Mouse (Mus musculus): ENCODE measurements at regions not wholly inside any gene's neighbourhood (a gene's known extent, or its start where the extent isn't known, plus 50 kb on each side); places are given as distances from the start of the nearest gene placed in this dataset.

DNA sequence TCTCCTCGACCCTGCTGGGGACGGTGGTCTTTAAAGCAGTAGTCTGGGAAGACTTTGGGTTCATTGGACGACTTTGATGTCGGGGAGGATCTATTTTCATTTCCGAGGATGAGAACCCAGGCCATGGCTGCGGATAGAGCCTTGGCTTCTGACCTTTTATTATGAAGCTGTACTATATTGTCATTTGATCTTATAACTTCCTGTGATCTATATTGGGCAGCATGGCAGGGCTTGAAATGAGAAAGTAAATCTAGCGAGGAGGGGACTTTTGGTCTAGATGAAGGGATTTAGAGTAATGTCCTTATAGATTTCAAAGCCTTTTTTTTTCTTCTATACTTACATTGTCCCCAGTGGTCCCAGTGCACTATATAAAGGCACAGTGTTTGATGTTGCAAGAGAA lies 172.8 kb upstream of the Stt3b start:
- no peak for DNase-seq (ENCODE audit: low spot score)

DNA sequence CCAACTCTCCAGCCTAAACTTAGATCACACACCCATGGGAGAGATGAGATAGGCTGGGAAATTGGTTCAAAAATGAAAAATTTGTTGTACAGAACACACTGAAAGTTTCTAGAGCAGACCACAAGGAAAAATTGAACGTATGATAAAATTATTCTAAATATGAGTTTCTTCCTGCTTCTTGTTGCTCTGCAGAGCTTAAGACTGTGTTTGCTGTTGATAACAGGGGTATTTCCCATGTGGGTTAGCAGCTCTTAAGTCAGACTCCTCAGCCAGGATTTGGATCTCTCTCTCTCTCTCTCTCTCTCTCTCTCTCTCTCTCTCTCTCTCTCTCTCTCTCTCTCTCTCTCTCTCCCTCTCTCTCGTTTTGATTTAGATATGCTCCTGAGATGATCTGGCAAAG lies 173.5 kb upstream of the Stt3b start:
- DNase-seq (ENCODE audit: low spot score), result no peak

DNA sequence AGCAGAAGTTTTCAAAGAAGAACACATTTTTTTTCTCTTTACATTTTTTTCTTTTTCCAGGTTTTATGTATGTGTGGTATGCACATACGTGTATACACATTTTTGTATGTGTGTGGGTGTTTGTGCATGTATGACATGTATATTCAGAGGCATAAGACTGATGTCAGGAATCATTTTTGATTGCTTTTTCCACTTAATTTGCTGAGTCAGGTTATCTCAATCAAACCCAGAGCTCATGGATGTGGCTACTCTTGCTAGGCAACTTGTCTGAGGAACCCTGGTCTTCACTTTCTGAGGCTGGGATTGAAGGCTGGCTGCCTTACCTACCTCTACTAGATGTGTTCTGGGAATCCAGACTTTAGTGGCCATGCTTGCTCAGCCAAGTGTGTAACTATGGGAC lies 174.2 kb upstream of the Stt3b start:
- DNase-seq (ENCODE audit: low spot score), result no peak

DNA sequence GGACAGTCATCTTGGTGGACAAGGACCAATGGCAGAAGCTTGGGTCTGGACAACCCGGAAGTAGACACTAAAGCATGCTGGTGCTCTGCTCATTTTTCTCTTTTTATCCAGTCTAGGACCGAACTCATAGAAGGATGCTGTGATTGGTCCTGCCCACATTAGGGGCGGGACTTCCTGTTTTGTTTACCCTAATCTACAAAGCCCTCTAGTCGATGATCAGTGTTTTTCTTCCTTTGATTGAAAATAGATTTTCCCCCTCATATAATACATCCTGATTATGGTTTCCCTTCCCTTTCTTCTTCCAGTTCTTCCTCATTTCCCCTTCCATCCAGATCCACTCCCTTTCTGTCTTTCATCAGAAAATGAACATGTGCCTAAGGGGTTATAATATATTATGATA lies 175.0 kb upstream of the Stt3b start:
- DNase-seq (ENCODE audit: low spot score), result no peak

DNA sequence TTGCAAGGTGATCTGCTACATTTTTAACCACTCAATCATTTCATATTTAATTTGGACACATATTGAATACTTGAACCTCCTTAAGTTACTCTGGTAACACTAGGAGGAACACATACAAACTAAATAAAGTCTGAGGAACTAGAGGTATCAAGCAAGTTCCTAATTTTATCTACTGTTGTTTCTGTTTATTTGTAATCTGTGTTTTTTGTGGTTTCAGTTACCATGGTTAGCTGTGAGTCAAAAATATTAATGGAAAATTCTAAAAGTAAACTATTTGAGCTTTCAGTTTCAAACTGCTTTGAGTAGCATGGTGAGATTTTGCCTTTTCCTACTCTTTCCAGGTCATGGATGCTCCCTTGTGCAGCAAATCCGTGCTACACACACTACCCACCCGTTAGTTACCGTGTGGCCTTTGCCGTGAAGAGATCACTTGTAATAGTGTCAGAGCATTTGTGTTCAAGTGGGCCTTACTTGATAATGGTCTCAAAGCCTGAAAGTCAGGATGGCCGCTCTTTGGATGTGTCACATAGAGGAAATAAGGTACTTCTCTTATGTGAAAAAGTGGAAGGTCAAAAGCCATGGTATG lies 177.0 kb upstream of the Stt3b start:
- DNase-seq (ENCODE audit: low spot score), result no peak

DNA sequence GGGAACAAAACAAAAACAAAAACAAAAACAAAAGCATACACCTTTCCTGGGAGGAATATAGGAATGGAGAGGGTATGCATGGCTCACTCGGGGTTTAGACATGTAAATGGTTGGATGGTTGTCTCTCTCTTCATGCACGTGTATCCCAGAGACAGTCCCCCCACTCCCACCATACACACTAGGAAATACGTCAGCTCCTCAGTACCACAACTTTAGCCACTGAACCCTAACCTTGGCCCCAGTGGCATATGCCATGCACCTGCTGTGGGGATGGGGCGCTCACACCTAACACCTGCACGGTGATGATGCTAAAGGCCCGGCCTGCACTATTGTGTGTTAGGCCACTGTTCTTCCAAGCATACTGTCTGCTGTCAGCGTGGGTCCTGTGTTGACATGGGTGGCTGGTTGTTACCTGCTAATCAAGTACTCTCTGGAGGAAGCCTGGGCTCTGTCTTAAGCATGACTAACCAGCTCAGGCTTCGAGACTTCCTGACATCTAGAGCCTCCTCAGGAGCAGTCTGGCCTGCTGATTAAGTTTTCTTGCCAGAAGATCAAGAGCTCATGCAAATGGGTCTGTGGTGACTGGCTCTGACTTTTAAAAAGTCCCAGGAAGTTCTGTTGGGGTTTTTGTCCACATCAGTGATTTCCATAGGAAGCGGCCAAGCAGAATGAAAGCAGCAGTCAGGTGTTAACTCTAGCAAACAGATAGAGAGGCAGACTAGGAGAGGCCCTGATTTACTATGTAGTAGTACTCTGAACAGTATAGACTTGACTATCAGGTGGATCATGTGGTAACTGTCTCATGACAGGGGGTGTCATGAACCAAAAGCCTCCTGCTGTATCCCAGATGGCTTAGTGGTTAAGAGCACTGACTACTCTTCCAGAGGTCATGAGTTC lies 178.9 kb upstream of the Stt3b start:
- DNase-seq (ENCODE audit: low spot score), result no peak

DNA sequence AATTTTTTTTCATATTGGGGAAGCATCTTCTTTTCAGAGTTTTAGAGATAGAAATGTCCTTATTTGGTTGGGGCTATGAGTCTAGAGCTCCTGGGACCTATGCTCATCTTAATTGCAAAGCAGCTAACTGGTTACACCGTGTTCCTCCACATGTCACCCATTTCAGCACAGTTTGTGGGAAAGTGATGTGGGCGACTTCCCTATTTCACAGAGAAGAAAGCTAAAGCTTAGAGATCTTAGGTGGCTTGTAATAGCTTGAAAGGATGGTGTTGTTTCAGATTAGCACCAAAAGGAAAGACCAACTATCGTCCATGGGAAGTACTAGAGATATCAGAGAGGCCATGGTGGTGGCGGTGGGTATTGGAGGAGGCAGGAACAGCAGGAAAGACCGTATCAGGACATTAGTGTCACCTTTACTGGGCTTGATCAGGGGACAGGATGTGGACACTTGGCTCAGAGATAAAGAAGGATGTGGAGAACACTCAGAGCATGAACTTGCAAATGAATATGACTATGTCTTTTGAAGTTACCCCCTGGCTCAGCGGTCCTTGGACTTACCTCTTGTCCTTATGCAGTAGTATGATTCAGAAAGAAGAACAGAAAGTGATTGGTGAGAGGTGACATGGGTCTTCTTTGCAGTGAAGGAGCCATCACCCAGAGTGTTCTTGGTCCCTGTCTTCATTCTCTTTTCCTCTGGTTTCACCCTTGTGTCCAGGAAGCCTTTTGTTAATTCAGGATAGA lies 182.4 kb upstream of the Stt3b start:
- no peak for DNase-seq (ENCODE audit: low spot score)

DNA sequence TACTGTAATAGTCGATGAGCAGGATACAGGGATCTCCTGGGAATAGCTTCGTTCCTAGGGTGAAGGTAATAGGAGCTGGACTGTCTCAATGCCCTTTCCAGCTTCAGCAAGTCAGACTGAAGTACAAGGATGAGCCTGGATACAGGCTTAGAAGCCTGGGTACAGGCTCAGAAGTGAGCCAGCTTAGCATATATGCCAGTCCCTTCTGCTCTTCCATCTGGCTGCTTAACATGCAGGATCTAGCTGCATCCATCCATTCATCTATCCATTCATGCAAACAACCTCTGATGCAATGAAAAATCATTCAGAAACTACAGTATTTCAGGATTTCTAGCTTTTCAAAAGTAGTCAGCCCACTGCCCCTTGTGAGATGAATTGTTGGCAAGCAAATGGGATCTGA lies 183.5 kb upstream of the Stt3b start:
- DNase-seq (ENCODE audit: low spot score), result no peak

DNA sequence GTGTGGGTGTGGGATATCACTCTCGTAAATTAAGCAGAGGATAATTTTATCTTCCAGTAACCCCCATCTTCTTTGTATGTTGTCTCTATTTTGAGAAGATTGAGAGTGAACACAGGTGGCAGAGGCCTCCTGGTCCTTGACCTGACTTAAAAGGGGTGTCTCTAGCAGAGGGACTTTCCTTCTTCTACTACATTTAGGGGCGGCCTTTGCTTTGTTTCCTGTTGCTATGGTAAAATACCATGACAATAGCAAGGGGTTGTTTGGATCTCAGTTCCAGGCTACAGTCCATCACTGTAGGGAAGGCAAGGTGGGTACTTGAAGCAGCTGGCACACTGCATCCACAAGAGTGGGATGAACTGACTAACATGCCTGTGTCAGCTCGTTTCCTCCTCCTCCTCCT lies 189.3 kb upstream of the Stt3b start:
- no peak for DNase-seq (ENCODE audit: low spot score)

DNA sequence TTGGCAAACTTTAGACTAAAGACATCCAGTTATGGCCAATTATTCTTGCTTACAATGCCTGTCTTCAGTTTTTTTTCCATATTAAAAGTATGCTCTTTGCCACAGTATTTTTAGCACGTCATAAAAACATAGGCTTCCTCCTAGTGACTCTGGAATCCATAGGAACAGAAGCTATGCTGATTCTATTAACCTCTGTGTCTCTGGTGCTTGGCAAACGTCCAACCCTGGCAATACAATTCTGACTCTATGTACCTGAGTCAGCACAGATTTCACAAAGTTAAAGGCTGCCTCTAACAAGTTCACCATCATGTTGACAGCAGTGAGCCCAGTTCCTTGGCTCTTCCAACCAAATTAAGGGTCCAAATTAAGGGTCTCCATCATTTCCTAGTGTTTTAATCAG lies 194.6 kb upstream of the Stt3b start:
- DNase-seq (ENCODE audit: low spot score), result no peak

DNA sequence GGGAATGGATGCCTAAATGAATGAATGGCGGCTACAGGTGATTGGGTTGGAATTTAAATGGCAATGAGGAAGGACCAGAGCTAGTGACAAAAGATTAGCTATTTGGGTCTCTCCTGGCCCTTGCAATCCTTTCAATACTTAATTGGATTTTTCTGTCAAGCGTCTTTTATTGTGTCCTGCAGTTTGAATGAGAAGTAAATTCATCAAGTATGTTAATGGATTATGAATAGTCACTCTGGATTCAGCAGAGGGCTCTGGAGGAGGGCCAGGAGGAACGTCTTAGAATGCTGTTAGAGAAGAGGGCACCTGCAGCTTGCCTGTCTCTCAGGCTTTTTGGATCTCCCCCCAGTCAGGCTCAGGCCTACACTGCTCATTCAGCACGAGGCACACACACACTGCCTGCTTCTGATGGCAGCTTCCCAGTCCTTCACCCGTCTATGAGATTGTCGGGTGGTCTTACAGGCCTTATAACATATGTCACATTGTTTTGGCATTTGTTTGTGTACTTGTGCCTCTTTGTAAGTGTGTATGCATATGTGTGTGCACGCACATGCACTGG lies 197.0 kb upstream of the Stt3b start:
- no peak for DNase-seq (ENCODE audit: low spot score)

DNA sequence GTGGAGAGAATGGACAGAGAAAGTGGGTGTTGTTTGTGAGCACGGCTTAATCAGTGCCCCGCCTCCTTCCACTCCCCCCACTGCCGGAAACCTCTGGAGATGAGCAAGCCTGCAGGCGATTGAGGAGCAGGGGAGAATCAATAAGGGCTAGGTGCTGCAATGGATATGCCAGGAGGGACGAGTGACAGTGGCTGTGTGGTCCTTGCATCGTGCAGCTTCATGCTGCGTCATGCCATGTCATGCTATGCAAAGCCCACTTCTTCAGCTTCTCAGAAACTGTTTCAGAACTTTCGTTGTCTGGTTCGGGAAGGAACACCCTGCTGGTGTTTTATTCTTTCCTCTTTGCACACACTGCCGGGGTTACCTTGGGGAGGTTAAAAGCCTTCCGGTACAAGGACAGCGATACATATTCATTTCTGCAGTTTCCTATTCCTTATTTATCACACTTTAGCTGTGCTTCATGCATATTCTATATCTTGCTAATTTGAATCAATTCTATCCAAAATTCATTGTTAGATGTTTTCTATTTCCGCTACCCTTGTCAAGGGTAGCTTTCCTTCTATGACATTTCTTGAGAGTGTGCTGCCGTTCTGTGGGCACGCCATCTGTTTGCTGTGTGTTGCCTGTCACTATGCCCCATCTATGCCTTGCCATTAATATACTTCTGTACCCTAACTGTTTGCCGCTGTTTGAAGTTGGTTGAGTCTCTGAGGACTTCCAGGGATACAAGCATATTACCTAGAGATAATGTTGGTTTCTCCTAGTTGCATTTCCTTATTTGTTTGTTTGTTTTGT lies 202.8 kb upstream of the Stt3b start:
- DNase-seq (ENCODE audit: low spot score), result no peak

DNA sequence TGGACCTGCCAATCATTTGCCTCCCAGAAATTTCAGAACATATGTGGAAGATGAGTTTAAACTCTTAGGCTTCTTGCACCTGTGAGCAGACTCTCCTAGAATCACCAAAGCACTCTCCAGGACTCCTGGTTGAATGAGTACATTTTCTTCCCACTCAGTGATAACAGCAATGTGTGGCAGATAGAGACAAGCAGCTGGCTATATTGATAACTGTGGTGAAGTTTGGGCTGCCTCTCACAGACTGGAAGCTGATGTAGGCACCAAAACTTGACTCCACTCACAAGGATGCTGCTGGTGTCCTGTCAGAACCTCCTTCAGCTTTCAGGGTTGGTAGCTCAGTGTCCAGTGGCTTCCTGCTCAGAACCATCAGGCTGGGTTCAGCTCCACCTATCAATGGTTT lies 207.7 kb upstream of the Stt3b start:
- no peak for DNase-seq (ENCODE audit: low spot score)

DNA sequence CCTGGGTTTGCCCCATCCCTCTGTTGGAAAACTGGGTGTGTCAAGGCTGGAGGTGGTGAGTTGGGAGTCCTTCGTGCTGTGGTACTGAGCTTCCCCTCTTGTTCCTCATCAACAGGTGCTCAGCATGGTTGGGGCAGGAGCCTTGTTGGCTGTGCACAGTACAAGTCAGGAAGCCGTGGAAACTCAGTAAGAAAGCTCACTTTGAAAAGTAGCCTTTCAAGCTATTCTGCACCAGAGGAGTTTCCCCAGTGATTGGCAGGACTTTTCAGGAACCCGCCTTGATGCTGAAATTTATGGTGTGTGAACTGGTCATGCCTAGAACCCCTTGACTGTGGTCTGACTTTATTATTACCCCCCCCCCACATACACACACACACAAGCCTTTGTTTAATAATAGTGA lies 213.9 kb upstream of the Stt3b start:
- no peak for DNase-seq (ENCODE audit: low spot score)

DNA sequence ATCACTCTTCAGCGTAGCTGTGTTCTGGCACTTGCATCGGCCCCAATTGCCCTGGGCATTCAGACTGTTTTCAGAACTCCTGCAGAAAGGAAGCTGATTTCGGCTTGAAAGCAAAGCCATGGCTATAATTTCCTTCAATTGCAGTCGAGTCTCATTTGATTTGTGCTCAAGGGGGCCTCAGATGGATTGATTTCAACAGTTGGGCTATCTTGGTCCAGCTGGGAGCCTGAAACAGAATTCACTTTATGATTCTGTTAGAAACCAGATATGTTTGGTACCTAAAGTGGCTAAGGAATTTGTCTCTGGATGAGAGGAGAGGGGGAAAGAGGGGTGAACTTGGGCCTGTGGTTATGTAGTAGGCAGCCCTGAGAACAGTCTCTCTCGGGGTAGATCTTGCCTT lies 214.4 kb upstream of the Stt3b start:
- no peak for DNase-seq (ENCODE audit: low spot score)

DNA sequence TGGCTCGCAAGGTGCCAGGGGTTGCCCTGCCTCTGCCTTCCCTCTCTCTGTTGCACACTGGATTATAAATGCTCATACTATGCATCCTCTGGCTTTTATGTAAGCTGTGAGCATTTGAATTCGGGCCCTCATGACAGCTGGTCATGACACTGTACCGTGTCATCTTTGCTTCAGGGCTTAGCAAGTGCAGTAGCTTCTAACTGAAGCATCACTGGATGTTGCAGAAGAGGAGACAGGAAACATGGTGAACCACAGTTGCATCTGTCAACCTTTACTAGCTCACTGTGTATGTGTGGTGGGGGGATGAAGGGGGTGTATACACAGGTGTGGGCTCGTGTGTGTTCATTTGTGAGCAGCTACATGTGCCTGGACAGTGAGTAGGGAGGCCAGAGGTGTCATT lies 216.1 kb upstream of the Stt3b start:
- DNase-seq (ENCODE audit: low spot score), result no peak

DNA sequence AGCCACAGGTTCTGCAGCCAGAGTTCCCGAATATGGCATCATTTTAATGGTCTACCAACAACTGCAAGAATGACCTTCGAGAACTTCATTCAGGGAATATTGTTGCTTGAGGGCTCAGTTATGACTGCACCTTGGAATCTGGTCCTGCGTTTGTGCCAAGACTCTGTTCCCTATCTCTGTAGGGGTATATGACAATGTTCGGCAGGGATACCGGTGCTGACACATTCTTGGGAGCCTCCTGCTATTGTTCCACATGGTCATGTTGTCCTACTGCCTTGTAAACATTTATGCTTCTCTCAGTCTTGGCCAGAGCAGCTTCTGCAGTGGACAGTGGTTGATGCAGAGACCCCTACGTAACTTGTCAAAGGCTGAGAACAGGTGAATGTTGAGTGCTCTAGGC lies 216.8 kb upstream of the Stt3b start:
- DNase-seq (ENCODE audit: low spot score), result no peak

DNA sequence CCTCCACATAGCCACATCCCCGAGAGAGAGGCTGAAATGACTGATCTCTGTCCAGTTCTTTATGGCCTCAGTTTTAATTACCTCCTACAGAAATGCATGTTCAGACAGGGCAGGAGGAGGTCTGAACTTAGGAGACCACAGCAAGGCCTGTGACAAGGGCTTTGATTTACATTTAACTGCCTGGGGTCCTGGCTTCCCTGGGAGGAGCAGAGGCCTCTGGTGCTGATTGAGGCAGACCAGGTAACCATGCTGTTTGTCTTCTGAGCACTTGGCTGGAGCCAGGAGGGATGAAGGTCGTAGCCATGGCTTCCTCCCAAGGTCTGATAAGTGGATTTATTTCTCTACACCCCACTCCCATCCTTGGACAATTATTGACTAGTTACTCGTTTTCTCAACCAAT lies 224.0 kb upstream of the Stt3b start:
- DNase-seq (ENCODE audit: low spot score), result no peak

DNA sequence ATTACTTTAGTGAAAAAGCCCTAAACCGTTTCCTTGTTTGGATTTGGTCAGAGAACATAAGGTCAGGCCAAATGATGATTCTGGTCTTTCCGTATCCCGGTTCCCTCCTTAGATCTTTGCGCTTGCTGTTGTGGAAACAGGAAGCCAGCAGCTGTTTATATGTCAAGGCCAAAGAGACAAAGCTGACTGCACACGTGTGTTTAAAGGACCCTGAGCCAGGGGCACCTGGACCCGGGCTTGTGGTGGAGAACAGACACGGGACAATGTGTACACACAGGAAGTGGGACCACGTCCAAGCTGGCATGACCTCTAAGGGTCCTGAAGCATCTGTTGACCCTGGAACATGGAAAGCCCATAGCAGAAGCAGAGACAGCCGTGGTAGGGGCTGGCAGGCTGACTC lies 233.4 kb upstream of the Stt3b start:
- peak; percentile 2 for DNase-seq (ENCODE audit: low spot score)

DNA sequence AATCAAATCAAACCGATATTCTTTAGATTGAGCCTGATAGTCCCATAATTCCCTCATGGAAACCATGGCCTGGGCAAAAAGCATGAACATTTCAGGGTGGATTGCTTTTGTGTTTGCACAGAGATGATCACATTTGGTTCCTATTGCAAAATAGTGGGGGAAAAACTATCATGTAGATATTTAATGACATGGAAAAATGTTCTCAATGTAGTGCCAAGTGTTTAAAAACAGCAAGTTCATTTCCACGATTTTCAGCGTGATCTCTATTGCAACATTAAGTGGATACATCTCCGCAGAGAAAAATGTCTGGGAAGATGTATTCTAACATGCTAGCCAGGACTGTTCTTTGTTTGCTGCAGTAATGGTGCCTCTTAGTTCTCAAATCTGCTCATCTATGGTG lies 235.0 kb upstream of the Stt3b start:
- DNase-seq (ENCODE audit: low spot score), result no peak

DNA sequence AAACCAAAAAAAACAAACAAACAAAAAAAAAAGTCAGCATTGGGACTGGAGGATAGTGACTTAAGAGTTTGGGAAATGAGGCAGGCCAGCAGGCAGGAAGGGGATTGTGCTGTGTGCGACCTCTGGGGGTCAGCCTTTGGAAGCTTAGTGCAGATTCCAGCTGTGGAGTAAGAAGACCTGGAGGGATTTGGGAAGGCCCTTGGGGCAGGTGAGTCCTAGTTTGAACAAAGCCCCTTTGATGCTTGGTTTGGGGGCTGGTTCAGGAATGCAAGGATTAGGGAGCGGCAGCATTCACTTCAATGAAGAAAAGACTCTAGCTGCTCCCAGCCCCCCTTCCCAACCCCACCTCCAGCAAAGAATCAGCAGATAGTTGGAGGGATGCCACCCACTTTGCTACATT lies 235.6 kb upstream of the Stt3b start:
- no peak for DNase-seq (ENCODE audit: low spot score)
